Mouse (Mus musculus): ENCODE results near the gene Dpp7. TPM values are rescaled to one million over a fixed set of nuclear protein-coding genes. Genes with fewer than 3 reads are reported as not detected.

Dpp7 gene
- polyA plus RNA-seq, 1 experiment from 2014 or later = 24.4 TPM

- ATAC-seq (ENCODE audit: low FRiP score, low read depth) = no peak
- peaks cover under 1% of the 10 kb centered on the region for H3K4me1 ChIP-seq (replicated peaks)
- H3K9ac ChIP-seq = no peak overlapping the region
- no peak overlapping the region for H3K4me3 ChIP-seq
- H3K27me3 ChIP-seq = peaks cover 2% of the 10 kb centered on the region
- H3K36me3 ChIP-seq = no peaks in the 10 kb centered on the region
- no peaks in the 10 kb centered on the region for H3K9me3 ChIP-seq
- 72% methylated on average over 2 of the region's 2 CpGs for WGBS
- H3K27ac ChIP-seq (replicated peaks) = no peak overlapping the region
- no peak overlapping the region for H3K4me2 ChIP-seq
Measured at GRCm38 (mm10) chr2:25326036-25326435, 30.1 kb downstream of the Dpp7 start.

GRCm38 (mm10) chr2:25320084-25320483, 36.1 kb downstream of the Dpp7 start:
- Histone ChIP-seq H3K4me3 (no peak overlapping the region), H3K9me3 (no peaks in the 10 kb centered on the region), H3K9ac (no peak overlapping the region), H3K36me3 (0 out of 2 replicates have a peak, but pooled peaks cover 9% of the 10 kb centered on the region), H3K27me3 (peaks cover 25% of the 10 kb centered on the region), H3K27ac (replicated peaks) (no peak overlapping the region), H3K4me2 (no peak overlapping the region), H3K4me1 (replicated peaks) (peaks cover 27% of the 10 kb centered on the region)
- no peak for ATAC-seq (ENCODE audit: low FRiP score, low read depth)
- WGBS = 34% methylated on average over 2 of the region's 2 CpGs

- Histone ChIP-seq H3K27me3 (peaks cover 34% of the 10 kb centered on the region), H3K27ac (replicated peaks) (peak within 1 kb of the TSS; percentile 87), H3K4me1 (replicated peaks) (peaks cover 27% of the 10 kb centered on the region), H3K4me2 (peak within 1 kb of the TSS; percentile 64), H3K4me3 (peak within 1 kb of the TSS; percentile 64), H3K36me3 (peaks cover 18% of the 10 kb centered on the region), H3K9me3 (no peaks in the 10 kb centered on the region), H3K9ac (peak within 1 kb of the TSS; percentile 56)
- 8% methylated on average over 58 of the region's 58 CpGs for WGBS
- peak; percentile 87 for ATAC-seq (ENCODE audit: low FRiP score, low read depth)
Measured at GRCm38 (mm10) chr2:25318971-25319773, 37.0 kb downstream of the Dpp7 start, which contains the start of gene Grin1. TSS of gene Grin1 (minus strand) at chr2:25319187.

- Histone ChIP-seq H3K4me1 (replicated peaks) (peaks cover 27% of the 10 kb centered on the region), H3K4me3 (peak overlapping the region; percentile 64), H3K27ac (replicated peaks) (peak overlapping the region; percentile 87), H3K9ac (peak overlapping the region; percentile 56), H3K9me3 (no peaks in the 10 kb centered on the region), H3K27me3 (peaks cover 43% of the 10 kb centered on the region), H3K4me2 (peak overlapping the region; percentile 64), H3K36me3 (peaks cover 25% of the 10 kb centered on the region)
- ATAC-seq (ENCODE audit: low FRiP score, low read depth) = peak; percentile 78
- 3% methylated on average over 31 of the region's 31 CpGs for WGBS
Measured at GRCm38 (mm10) chr2:25318119-25318966, 37.8 kb downstream of the Dpp7 start.

- 12% methylated on average over 11 of the region's 11 CpGs for WGBS
- no peak overlapping the region for H3K4me2 ChIP-seq
- no peak overlapping the region for H3K4me3 ChIP-seq
- no peak overlapping the region for H3K27ac ChIP-seq (replicated peaks)
- peaks cover 94% of the 10 kb centered on the region for H3K27me3 ChIP-seq
- no peak overlapping the region for H3K9ac ChIP-seq
- H3K4me1 ChIP-seq (replicated peaks) = peaks cover 3% of the 10 kb centered on the region
- ATAC-seq (ENCODE audit: low FRiP score, low read depth) = peak; percentile 24; the same call in 1 of the 2 replicates
- peaks cover 62% of the 10 kb centered on the region for H3K36me3 ChIP-seq
- no peaks in the 10 kb centered on the region for H3K9me3 ChIP-seq
Measured at GRCm38 (mm10) chr2:25311491-25311891, 44.7 kb downstream of the Dpp7 start.

GRCm38 (mm10) chr2:25310969-25311368, 45.2 kb downstream of the Dpp7 start:
- Histone ChIP-seq H3K4me3 (no peak overlapping the region), H3K4me1 (replicated peaks) (no peaks in the 10 kb centered on the region), H3K9ac (no peak overlapping the region), H3K4me2 (no peak overlapping the region), H3K9me3 (no peaks in the 10 kb centered on the region), H3K36me3 (peaks cover 61% of the 10 kb centered on the region), H3K27ac (replicated peaks) (no peak overlapping the region), H3K27me3 (peaks cover 89% of the 10 kb centered on the region)
- WGBS = 7% methylated on average over 21 of the region's 22 CpGs
- ATAC-seq (ENCODE audit: low FRiP score, low read depth) = no peak; the same call in 1 of the 2 replicates

- whole genome bisulfite sequencing = 53% methylated on average over 10 of the region's 10 CpGs
- peaks cover 4% of the 10 kb centered on the region for H3K4me1 ChIP-seq (replicated peaks)
- peaks cover 81% of the 10 kb centered on the region for H3K27me3 ChIP-seq
- no peak for ATAC-seq (ENCODE audit: low FRiP score, low read depth)
- H3K4me2 ChIP-seq = no peak overlapping the region
- H3K9ac ChIP-seq = no peak overlapping the region
- no peak overlapping the region for H3K4me3 ChIP-seq
- no peaks in the 10 kb centered on the region for H3K9me3 ChIP-seq
- H3K27ac ChIP-seq (replicated peaks) = no peak overlapping the region
- H3K36me3 ChIP-seq = peaks cover 53% of the 10 kb centered on the region
Measured at GRCm38 (mm10) chr2:25310180-25310579, 46.0 kb downstream of the Dpp7 start.

GRCm38 (mm10) chr2:25305587-25306359, 50.4 kb downstream of the Dpp7 start:
- peaks cover 12% of the 10 kb centered on the region for H3K4me1 ChIP-seq (replicated peaks)
- 51% methylated on average over 14 of the region's 14 CpGs for WGBS
- peaks cover 31% of the 10 kb centered on the region for H3K36me3 ChIP-seq
- H3K9ac ChIP-seq = peak overlapping the region; percentile 49
- peak overlapping the region; percentile 42 for H3K4me3 ChIP-seq
- peak; percentile 55; the same call in 1 of the 2 replicates for ATAC-seq (ENCODE audit: low FRiP score, low read depth)
- peaks cover 51% of the 10 kb centered on the region for H3K27me3 ChIP-seq
- no peaks in the 10 kb centered on the region for H3K9me3 ChIP-seq
- H3K4me2 ChIP-seq = peak overlapping the region; percentile 69
- peak overlapping the region; percentile 63; the same call in 1 of the 2 replicates for H3K27ac ChIP-seq (replicated peaks)

- peak overlapping the region; percentile 69 for H3K4me2 ChIP-seq
- H3K9ac ChIP-seq = peak overlapping the region; percentile 49
- H3K27me3 ChIP-seq = peaks cover 42% of the 10 kb centered on the region
- H3K4me1 ChIP-seq (replicated peaks) = peaks cover 12% of the 10 kb centered on the region
- whole genome bisulfite sequencing = 4% methylated on average over 45 of the region's 45 CpGs
- peak overlapping the region; percentile 42 for H3K4me3 ChIP-seq
- no peaks in the 10 kb centered on the region for H3K9me3 ChIP-seq
- peaks cover 26% of the 10 kb centered on the region for H3K36me3 ChIP-seq
- peak overlapping the region; percentile 63 for H3K27ac ChIP-seq (replicated peaks)
- peak; percentile 88 for ATAC-seq (ENCODE audit: low FRiP score, low read depth)
Measured at GRCm38 (mm10) chr2:25304657-25305541, 51.3 kb downstream of the Dpp7 start.

GRCm38 (mm10) chr2:25303931-25304656, 52.1 kb downstream of the Dpp7 start:
- ATAC-seq (ENCODE audit: low FRiP score, low read depth) = no peak
- Histone ChIP-seq H3K4me1 (replicated peaks) (peaks cover 12% of the 10 kb centered on the region), H3K9ac (no peak overlapping the region), H3K4me2 (peak overlapping the region; percentile 69), H3K4me3 (peak overlapping the region; percentile 42; the same call in 1 of the 2 replicates), H3K36me3 (peaks cover 23% of the 10 kb centered on the region), H3K27ac (replicated peaks) (0 out of 2 replicates have a peak overlapping the region, but pooled peaks have one; percentile 35), H3K9me3 (no peaks in the 10 kb centered on the region), H3K27me3 (peaks cover 34% of the 10 kb centered on the region)
- WGBS = 64% methylated on average over 7 of the region's 7 CpGs
